Mouse (Mus musculus): Measurements from ENCODE around the gene Kazald1. TPM values are rescaled to one million over a fixed set of nuclear protein-coding genes. Genes with fewer than 3 reads are reported as not detected.
A peak's percentile ranks its signal among the peaks of the same experiment; 100 is the strongest.

Gene Kazald1
- 38.5 and 60.8 TPM in 2 replicates for polyA plus RNA-seq (2015; fragmentation: Nextera tagmentation; extraction: Ambion mirVana)

GRCm38 (mm10) chr19:45074580-45075322, at the start of gene Kazald1:
Gene Kazald1, plus strand, starts transcription at chr19:45075241.
- peak within 1 kb of the TSS; percentile 92 for H3K4me2 ChIP-seq
- H3K4me3 ChIP-seq: peak within 1 kb of the TSS; percentile 69
- peaks cover 42% of the 10 kb centered on the region for H3K27me3 ChIP-seq
- H3K27ac ChIP-seq: peak within 1 kb of the TSS; percentile 99
- no peaks in the 10 kb centered on the region for H3K36me3 ChIP-seq
- H3K9me3 ChIP-seq: no peaks in the 10 kb centered on the region
- ATAC-seq (ENCODE audit: insufficient number of reproducible peaks, low FRiP score, low TSS enrichment, low read depth): peak; percentile 82
- WGBS: under 1% methylated on average over 45 of the region's 45 CpGs
- peaks cover 50% of the 10 kb centered on the region for H3K4me1 ChIP-seq
- peak within 1 kb of the TSS; percentile 77 for H3K9ac ChIP-seq

- H3K4me2 ChIP-seq: no peak overlapping the region
- ATAC-seq (ENCODE audit: insufficient number of reproducible peaks, low FRiP score, low TSS enrichment, low read depth): no peak
- WGBS: 75% methylated on average over 37 of the region's 37 CpGs
- no peak overlapping the region for H3K4me3 ChIP-seq
- H3K27ac ChIP-seq: no peak overlapping the region
- no peaks in the 10 kb centered on the region for H3K27me3 ChIP-seq
- peaks cover 71% of the 10 kb centered on the region for H3K36me3 ChIP-seq
- H3K9ac ChIP-seq: no peak overlapping the region
- peaks cover 24% of the 10 kb centered on the region for H3K4me1 ChIP-seq
- no peaks in the 10 kb centered on the region for H3K9me3 ChIP-seq
These were observed 49.0 kb upstream of the Kazald1 start for GRCm38 (mm10) chr19:45025937-45026568.

- Histone ChIP-seq H3K9ac (no peak overlapping the region), H3K4me1 (peaks cover 27% of the 10 kb centered on the region), H3K36me3 (peaks cover 62% of the 10 kb centered on the region), H3K4me3 (no peak overlapping the region), H3K27ac (no peak overlapping the region), H3K27me3 (no peaks in the 10 kb centered on the region), H3K4me2 (no peak overlapping the region), H3K9me3 (no peaks in the 10 kb centered on the region)
- 70% methylated on average over 6 of the region's 6 CpGs for WGBS
- no peak for ATAC-seq (ENCODE audit: insufficient number of reproducible peaks, low FRiP score, low TSS enrichment, low read depth)
These were observed 47.9 kb upstream of the Kazald1 start for GRCm38 (mm10) chr19:45026958-45027670.

- H3K9ac ChIP-seq: no peak overlapping the region
- no peak for ATAC-seq (ENCODE audit: insufficient number of reproducible peaks, low FRiP score, low TSS enrichment, low read depth)
- H3K27ac ChIP-seq: no peak overlapping the region
- WGBS: 83% methylated on average over 6 of the region's 6 CpGs
- no peak overlapping the region for H3K4me2 ChIP-seq
- peaks cover 56% of the 10 kb centered on the region for H3K36me3 ChIP-seq
- no peak overlapping the region for H3K4me3 ChIP-seq
- H3K9me3 ChIP-seq: no peaks in the 10 kb centered on the region
- H3K27me3 ChIP-seq: no peaks in the 10 kb centered on the region
- H3K4me1 ChIP-seq: peaks cover 34% of the 10 kb centered on the region
These were observed 47.2 kb upstream of the Kazald1 start for GRCm38 (mm10) chr19:45027848-45028247.

- H3K36me3 ChIP-seq: peaks cover 51% of the 10 kb centered on the region
- H3K4me1 ChIP-seq: peaks cover 37% of the 10 kb centered on the region
- H3K9ac ChIP-seq: no peak overlapping the region
- no peak overlapping the region for H3K4me3 ChIP-seq
- 64% methylated on average over 19 of the region's 19 CpGs for WGBS
- no peak for ATAC-seq (ENCODE audit: insufficient number of reproducible peaks, low FRiP score, low TSS enrichment, low read depth)
- H3K4me2 ChIP-seq: no peak overlapping the region
- no peaks in the 10 kb centered on the region for H3K9me3 ChIP-seq
- no peaks in the 10 kb centered on the region for H3K27me3 ChIP-seq
- no peak overlapping the region; the same call in 1 of the 2 replicates for H3K27ac ChIP-seq
These were observed 46.3 kb upstream of the Kazald1 start for GRCm38 (mm10) chr19:45028746-45029145.

GRCm38 (mm10) chr19:45029571-45029970, 45.5 kb upstream of the Kazald1 start:
- peaks cover 37% of the 10 kb centered on the region for H3K4me1 ChIP-seq
- no peak overlapping the region for H3K4me2 ChIP-seq
- ATAC-seq (ENCODE audit: insufficient number of reproducible peaks, low FRiP score, low TSS enrichment, low read depth): no peak
- no peak overlapping the region for H3K9ac ChIP-seq
- 53% methylated on average over 9 of the region's 9 CpGs for WGBS
- H3K27me3 ChIP-seq: no peaks in the 10 kb centered on the region
- H3K9me3 ChIP-seq: no peaks in the 10 kb centered on the region
- H3K4me3 ChIP-seq: no peak overlapping the region
- H3K27ac ChIP-seq: no peak overlapping the region
- H3K36me3 ChIP-seq: peaks cover 44% of the 10 kb centered on the region

GRCm38 (mm10) chr19:45030111-45030510, 44.9 kb upstream of the Kazald1 start:
- no peak for ATAC-seq (ENCODE audit: insufficient number of reproducible peaks, low FRiP score, low TSS enrichment, low read depth)
- H3K9ac ChIP-seq: no peak overlapping the region

GRCm38 (mm10) chr19:45030746-45031693, 44.0 kb upstream of the Kazald1 start:
- Histone ChIP-seq H3K4me2 (peak overlapping the region; percentile 42), H3K4me3 (peak overlapping the region; percentile 15), H3K9me3 (no peaks in the 10 kb centered on the region), H3K27me3 (peaks cover 1% of the 10 kb centered on the region; the same call in 1 of the 2 replicates), H3K27ac (0 out of 2 replicates have a peak overlapping the region, but pooled peaks have one; percentile 13), H3K4me1 (peaks cover 37% of the 10 kb centered on the region), H3K36me3 (peaks cover 30% of the 10 kb centered on the region), H3K9ac (no peak overlapping the region)
- no peak for ATAC-seq (ENCODE audit: insufficient number of reproducible peaks, low FRiP score, low TSS enrichment, low read depth)
- 40% methylated on average over 20 of the region's 20 CpGs for WGBS

More at GRCm38 (mm10) chr19:45030111-45030510, 44.9 kb upstream of the Kazald1 start:
- Histone ChIP-seq H3K4me3 (no peak overlapping the region), H3K36me3 (peaks cover 39% of the 10 kb centered on the region), H3K4me1 (peaks cover 37% of the 10 kb centered on the region), H3K9me3 (no peaks in the 10 kb centered on the region), H3K27me3 (no peaks in the 10 kb centered on the region), H3K4me2 (no peak overlapping the region), H3K27ac (no peak overlapping the region)
- 36% methylated on average over 8 of the region's 8 CpGs for WGBS

GRCm38 (mm10) chr19:45031780-45032179, 43.3 kb upstream of the Kazald1 start:
- Histone ChIP-seq H3K27me3 (peaks cover 3% of the 10 kb centered on the region; the same call in 1 of the 2 replicates), H3K36me3 (peaks cover 22% of the 10 kb centered on the region), H3K27ac (no peak overlapping the region), H3K4me2 (no peak overlapping the region), H3K9me3 (no peaks in the 10 kb centered on the region), H3K9ac (no peak overlapping the region), H3K4me3 (no peak overlapping the region), H3K4me1 (peaks cover 37% of the 10 kb centered on the region)
- 23% methylated on average over 4 of the region's 4 CpGs for WGBS
- peak; percentile 40; the same call in 1 of the 2 replicates for ATAC-seq (ENCODE audit: insufficient number of reproducible peaks, low FRiP score, low TSS enrichment, low read depth)

- Histone ChIP-seq H3K9me3 (no peaks in the 10 kb centered on the region), H3K4me3 (no peak overlapping the region), H3K27me3 (peaks cover 3% of the 10 kb centered on the region; the same call in 1 of the 2 replicates), H3K27ac (no peak overlapping the region), H3K4me1 (peaks cover 34% of the 10 kb centered on the region), H3K4me2 (no peak overlapping the region), H3K9ac (no peak overlapping the region), H3K36me3 (peaks cover 13% of the 10 kb centered on the region)
- 48% methylated on average over 17 of the region's 17 CpGs for WGBS
- ATAC-seq (ENCODE audit: insufficient number of reproducible peaks, low FRiP score, low TSS enrichment, low read depth): no peak
These were observed 42.3 kb upstream of the Kazald1 start for GRCm38 (mm10) chr19:45032570-45033332.
